Mouse (Mus musculus) liver, embryonic 15.5 days (tissue): ENCODE data around the gene Pheta1. TPM values are rescaled to one million over a fixed set of nuclear protein-coding genes. Genes with fewer than 3 reads are reported as not detected.

Experiments used
- ATAC-seq: fragments of 200-750 bp; cut with Nextera tagmentation; 2 replicates; pipeline ENCODE4 v1.8.0; 2017; ENCODE audit warnings: moderate number of reproducible peaks, mild to moderate bottlenecking, moderate library complexity; ENCODE audit not compliant: insufficient read depth
- H3K27ac ChIP-seq: fragments of 300-500 bp; sonication (generic); replicated peaks from 2 replicates; pipeline ENCODE4 v1.5.1; 2015; ENCODE audit warnings: mild to moderate bottlenecking, inconsistent platforms
- H3K27me3 ChIP-seq: fragments of 300-500 bp; sonication (generic); 2 replicates; pipeline ENCODE4 v1.6.1; 2015; ENCODE audit warnings: mild to moderate bottlenecking, inconsistent platforms
- H3K36me3 ChIP-seq: fragments of 300-500 bp; sonication (generic); replicated peaks from 2 replicates; pipeline ENCODE4 v1.6.1; 2015; ENCODE audit warnings: moderate library complexity, mild to moderate bottlenecking, inconsistent platforms
- H3K4me1 ChIP-seq: fragments of 300-500 bp; sonication (generic); replicated peaks from 2 replicates; pipeline ENCODE4 v1.6.1; 2015; ENCODE audit warnings: inconsistent platforms
- H3K4me2 ChIP-seq: fragments of 300-500 bp; sonication (generic); 2 replicates; pipeline ENCODE4 v1.6.1; 2015; ENCODE audit warnings: moderate library complexity, mild to moderate bottlenecking, inconsistent platforms
- H3K4me3 ChIP-seq: fragments of 300-500 bp; sonication (generic); replicated peaks from 2 replicates; pipeline ENCODE4 v1.5.1; 2015; ENCODE audit warnings: mild to moderate bottlenecking, inconsistent platforms
- H3K9ac ChIP-seq: fragments of 300-500 bp; sonication (generic); 2 replicates; pipeline ENCODE4 v1.6.1; 2015; ENCODE audit warnings: moderate library complexity, mild to moderate bottlenecking, inconsistent platforms
- H3K9me3 ChIP-seq: fragments of 300-500 bp; sonication (generic); replicated peaks from 2 replicates; pipeline ENCODE4 v1.6.1; 2016; ENCODE audit warnings: inconsistent platforms
- WGBS: fragments of 180-500 bp; shearing (Covaris S2); methylation state at CpG from one replicate; pipeline ENCODE4 v1.1.7; 2015; ENCODE audit warnings: mixed read lengths; ENCODE audit not compliant: insufficient replicate concordance; 5-methylcytosine and 5-hydroxymethylcytosine counted together
- polyA plus RNA-seq: library from polyadenylated mRNA; unstranded; fragments of >200 nt; fragmentation: Nextera tagmentation; extraction: Ambion mirVana; gene quantifications from 2 replicates; pipeline ENCODE4 v1.2.1, GENCODE M21; 2015

The Pheta1 gene
- polyA plus RNA-seq, 1 experiment from 2014 or later: 3.9 TPM

DNA sequence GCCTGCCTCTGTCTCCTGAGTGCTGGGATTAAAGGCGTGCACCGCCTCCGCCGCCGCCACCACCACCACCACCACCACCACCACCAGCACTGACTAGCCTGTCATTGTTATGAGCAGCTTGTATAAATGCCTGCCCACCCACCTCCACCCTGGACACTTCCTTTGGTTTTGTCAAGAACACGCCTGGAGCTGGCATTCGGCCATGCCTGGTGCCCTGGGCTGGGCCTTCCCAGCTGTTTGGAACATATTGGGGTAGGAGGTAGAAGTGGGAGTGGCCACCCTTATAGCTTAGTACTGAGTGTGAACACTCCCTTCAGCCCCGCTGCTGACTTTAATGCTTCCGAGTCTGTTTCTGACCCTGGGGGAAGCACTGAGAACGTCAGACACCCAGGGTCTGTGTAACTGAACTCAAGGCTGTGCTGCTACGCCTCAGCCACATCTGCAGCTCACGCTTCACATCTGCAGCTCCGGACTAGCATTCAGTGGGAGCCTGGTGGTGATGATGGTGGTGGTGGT, 22.8 kb downstream of the Pheta1 start:
- whole genome bisulfite sequencing: 76% methylated on average over 13 of the region's 13 CpGs
- Histone ChIP-seq H3K36me3 (no peaks in the 10 kb centered on the region), H3K27ac (no peak overlapping the region), H3K9ac (no peak overlapping the region), H3K4me3 (no peak overlapping the region), H3K4me1 (no peaks in the 10 kb centered on the region), H3K9me3 (no peaks in the 10 kb centered on the region), H3K4me2 (no peak overlapping the region), H3K27me3 (no peaks in the 10 kb centered on the region)
- no peak for ATAC-seq

DNA sequence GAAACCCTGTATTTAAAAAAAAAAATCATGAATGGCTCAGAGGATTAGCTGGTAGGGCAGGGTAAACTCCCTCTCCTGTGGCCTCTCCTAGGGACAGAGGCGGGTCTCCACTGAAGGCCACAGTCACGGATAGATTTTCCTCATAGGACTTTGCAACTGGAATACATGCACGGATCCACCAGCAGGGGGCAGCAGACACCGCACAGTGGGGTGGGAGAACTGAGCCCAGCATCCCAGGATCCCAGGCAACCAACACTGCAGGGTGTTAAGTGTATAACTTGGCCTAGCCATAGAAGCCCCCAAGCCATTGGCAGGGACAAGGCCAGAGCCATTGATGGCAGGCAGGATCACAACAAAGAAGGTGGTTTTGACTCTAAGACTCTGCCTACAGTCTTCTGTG, 23.4 kb downstream of the Pheta1 start:
- WGBS: 20% methylated on average over 4 of the region's 4 CpGs
- no peak overlapping the region for H3K4me3 ChIP-seq

DNA sequence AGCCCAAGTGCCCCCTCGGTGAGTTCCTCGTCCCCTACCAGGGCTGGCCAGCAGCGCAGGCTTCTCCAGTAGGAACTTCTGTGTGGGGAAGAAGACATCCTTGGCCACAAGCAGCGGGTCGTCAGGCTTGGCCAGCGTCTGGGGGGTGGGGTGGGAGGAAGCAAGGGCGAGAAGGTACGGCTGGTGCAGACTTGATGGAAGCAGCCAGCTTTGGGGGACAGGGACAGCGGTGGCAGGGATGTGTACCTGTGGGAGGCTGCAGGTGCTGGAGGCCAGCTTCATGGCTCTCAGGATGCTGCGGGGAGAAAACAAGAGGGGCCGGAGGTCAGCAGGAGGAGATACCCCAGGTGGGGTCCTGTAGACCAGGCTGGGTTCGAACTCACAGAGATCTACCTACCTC, 26.3 kb downstream of the Pheta1 start:
- Histone ChIP-seq H3K27ac (no peak overlapping the region), H3K4me2 (no peak overlapping the region), H3K4me3 (no peak overlapping the region), H3K27me3 (no peaks in the 10 kb centered on the region), H3K4me1 (no peaks in the 10 kb centered on the region), H3K9me3 (no peaks in the 10 kb centered on the region), H3K36me3 (no peaks in the 10 kb centered on the region), H3K9ac (no peak overlapping the region)
- 65% methylated on average over 12 of the region's 12 CpGs for WGBS
- no peak for ATAC-seq

More for the DNA sequence above, 23.4 kb downstream of the Pheta1 start:
- H3K4me1 ChIP-seq: no peaks in the 10 kb centered on the region
- no peak overlapping the region for H3K4me2 ChIP-seq
- no peak overlapping the region for H3K9ac ChIP-seq
- H3K9me3 ChIP-seq: no peaks in the 10 kb centered on the region
- H3K27ac ChIP-seq: no peak overlapping the region
- no peaks in the 10 kb centered on the region for H3K27me3 ChIP-seq
- no peaks in the 10 kb centered on the region for H3K36me3 ChIP-seq
- no peak for ATAC-seq

DNA sequence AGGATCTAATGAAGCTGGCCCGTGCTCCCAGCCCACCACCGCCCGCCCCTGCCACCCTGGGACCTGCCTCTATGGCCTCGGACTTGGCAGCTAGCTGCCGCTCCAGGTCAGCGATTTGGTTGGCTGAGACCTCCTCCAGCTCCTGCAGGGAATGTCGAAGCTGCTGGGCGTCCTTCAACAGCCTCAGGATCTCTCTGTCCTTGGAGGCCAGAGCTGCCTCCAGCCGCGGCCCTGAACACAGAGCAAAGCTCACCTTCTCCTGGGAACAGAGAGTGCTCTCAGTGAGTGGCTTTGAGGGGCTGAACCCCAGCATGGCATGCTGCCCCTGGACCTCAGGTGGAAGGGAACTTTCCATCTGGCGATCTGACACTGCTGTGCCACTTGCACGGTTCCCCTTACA, 28.1 kb downstream of the Pheta1 start:
- no peaks in the 10 kb centered on the region for H3K27me3 ChIP-seq
- no peak for ATAC-seq
- WGBS: 74% methylated on average over 12 of the region's 12 CpGs

DNA sequence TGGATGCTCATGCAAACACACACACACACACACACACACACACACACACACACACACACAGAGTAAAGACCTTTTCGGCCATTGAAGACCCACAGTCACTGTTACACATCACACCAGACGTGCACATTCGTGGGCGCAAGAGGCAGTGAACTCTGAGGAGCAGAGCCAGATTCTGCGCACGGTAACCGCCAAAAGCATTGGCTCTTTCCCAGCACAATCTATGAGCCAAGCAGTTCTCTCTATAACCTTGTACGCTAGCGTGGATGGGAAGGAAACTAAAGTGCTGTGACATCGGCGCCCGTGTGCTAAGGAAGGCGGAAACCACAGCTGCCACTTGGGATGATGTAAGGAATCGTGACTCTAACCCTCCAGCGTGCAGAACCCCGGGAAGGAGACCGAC, 29.9 kb downstream of the Pheta1 start:
- no peak overlapping the region for H3K9ac ChIP-seq
- H3K27me3 ChIP-seq: no peaks in the 10 kb centered on the region
- ATAC-seq: no peak
- H3K36me3 ChIP-seq: no peaks in the 10 kb centered on the region
- H3K4me1 ChIP-seq: 0 out of 2 replicates have a peak, but pooled peaks cover 2% of the 10 kb centered on the region
- no peak overlapping the region for H3K4me3 ChIP-seq
- no peak overlapping the region for H3K27ac ChIP-seq
- WGBS: 74% methylated on average over 17 of the region's 17 CpGs
- no peaks in the 10 kb centered on the region for H3K9me3 ChIP-seq
- no peak overlapping the region for H3K4me2 ChIP-seq

More for the DNA sequence above, 28.1 kb downstream of the Pheta1 start:
- Histone ChIP-seq H3K4me2 (no peak overlapping the region), H3K9ac (no peak overlapping the region), H3K27ac (no peak overlapping the region), H3K9me3 (no peaks in the 10 kb centered on the region), H3K4me3 (no peak overlapping the region), H3K4me1 (no peaks in the 10 kb centered on the region), H3K36me3 (no peaks in the 10 kb centered on the region)

GRCm38 (mm10) chr5:121879211-121879610, 30.4 kb downstream of the Pheta1 start:
- no peaks in the 10 kb centered on the region for H3K36me3 ChIP-seq
- ATAC-seq: no peak
- no peaks in the 10 kb centered on the region for H3K9me3 ChIP-seq
- no peak overlapping the region for H3K4me3 ChIP-seq
- H3K9ac ChIP-seq: no peak overlapping the region
- H3K4me2 ChIP-seq: no peak overlapping the region
- 0 out of 2 replicates have a peak, but pooled peaks cover 2% of the 10 kb centered on the region for H3K4me1 ChIP-seq
- H3K27me3 ChIP-seq: no peaks in the 10 kb centered on the region
- WGBS: 43% methylated on average over 6 of the region's 6 CpGs
- H3K27ac ChIP-seq: no peak overlapping the region

- Histone ChIP-seq H3K9me3 (0 out of 2 replicates have a peak, but pooled peaks cover 3% of the 10 kb centered on the region), H3K36me3 (no peaks in the 10 kb centered on the region), H3K9ac (no peak overlapping the region), H3K27me3 (no peaks in the 10 kb centered on the region), H3K4me1 (0 out of 2 replicates have a peak, but pooled peaks cover 2% of the 10 kb centered on the region), H3K4me2 (no peak overlapping the region), H3K27ac (no peak overlapping the region), H3K4me3 (no peak overlapping the region)
- WGBS: 63% methylated on average over 8 of the region's 8 CpGs
- no peak for ATAC-seq
Measured at GRCm38 (mm10) chr5:121883356-121883755, 34.6 kb downstream of the Pheta1 start.

DNA sequence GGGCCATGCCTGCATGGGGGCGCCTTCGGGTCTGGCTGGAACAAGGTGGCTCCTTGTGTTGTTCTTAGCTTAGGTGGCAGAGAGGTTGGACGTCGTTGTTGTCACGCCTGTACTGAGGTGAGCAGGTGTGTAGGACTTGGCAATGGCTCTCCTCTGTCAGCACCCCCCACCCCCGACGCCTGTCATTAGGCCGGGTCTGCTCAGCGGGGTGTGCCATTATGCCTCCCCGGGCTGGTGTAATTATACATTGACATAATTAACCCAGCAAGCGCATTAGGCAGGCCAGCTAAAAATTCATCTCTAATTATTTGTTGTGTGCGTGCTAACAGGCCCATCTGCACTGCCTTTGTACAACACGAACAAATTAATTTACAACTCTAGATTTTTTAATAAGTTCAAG, 40.6 kb downstream of the Pheta1 start:
- no peaks in the 10 kb centered on the region for H3K27me3 ChIP-seq
- H3K36me3 ChIP-seq: no peaks in the 10 kb centered on the region
- 0 out of 2 replicates have a peak, but pooled peaks cover 3% of the 10 kb centered on the region for H3K9me3 ChIP-seq
- ATAC-seq: no peak
- H3K27ac ChIP-seq: no peak overlapping the region
- no peaks in the 10 kb centered on the region for H3K4me1 ChIP-seq
- H3K9ac ChIP-seq: no peak overlapping the region
- H3K4me3 ChIP-seq: no peak overlapping the region
- 64% methylated on average over 13 of the region's 13 CpGs for WGBS
- no peak overlapping the region for H3K4me2 ChIP-seq

DNA sequence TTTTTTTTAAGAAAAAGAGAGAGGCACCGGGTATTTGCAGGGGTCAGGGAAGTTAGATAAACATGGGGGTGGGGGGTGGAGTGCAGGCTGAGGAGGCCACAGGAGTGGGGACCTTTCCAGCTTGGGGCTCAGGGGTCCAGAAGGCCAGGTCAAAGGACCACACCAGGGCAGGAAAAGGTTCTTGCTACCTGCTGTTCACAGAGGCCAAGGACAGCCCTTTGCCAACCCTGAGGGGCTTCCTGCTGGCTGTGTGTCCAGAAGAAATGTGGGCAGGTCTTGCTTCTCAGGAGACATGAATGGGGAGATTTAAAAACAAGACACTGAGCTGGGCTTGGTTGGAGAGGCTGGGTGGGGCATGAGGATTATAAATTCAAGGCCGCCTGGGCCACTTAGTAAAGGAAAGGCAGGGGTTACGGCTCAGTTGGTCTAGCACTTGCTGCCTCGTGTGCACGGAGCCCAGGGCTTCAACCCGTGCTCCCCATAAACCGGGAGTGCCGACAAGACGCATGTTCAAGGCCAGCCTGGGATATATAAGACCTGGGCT, 41.1 kb downstream of the Pheta1 start:
- H3K27ac ChIP-seq: no peak overlapping the region
- 61% methylated on average over 9 of the region's 9 CpGs for WGBS
- H3K36me3 ChIP-seq: no peaks in the 10 kb centered on the region
- H3K4me1 ChIP-seq: no peaks in the 10 kb centered on the region
- 0 out of 2 replicates have a peak, but pooled peaks cover 3% of the 10 kb centered on the region for H3K9me3 ChIP-seq
- H3K9ac ChIP-seq: no peak overlapping the region
- no peak overlapping the region for H3K4me3 ChIP-seq
- H3K27me3 ChIP-seq: no peaks in the 10 kb centered on the region
- H3K4me2 ChIP-seq: no peak overlapping the region
- no peak for ATAC-seq

DNA sequence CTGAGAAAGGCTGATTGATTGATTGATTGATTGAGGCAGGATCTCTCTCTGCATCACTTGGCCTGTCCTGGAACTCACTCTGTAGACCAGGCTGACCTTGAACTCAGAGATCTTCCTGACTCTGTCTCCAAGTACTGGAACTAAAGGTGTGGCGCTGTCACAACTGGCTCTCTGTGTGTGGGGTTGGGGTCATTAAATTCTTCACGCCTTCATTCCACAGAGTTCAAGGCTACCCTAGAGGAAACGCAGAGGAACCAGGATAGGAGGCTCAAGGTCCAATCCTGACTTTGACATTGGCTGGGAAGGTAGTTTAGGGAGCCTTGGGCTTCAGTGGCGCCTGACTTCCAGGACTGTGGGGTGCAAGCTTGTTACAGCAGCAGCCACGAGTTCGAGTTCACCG, 42.1 kb downstream of the Pheta1 start:
- Histone ChIP-seq H3K9ac (no peak overlapping the region), H3K9me3 (0 out of 2 replicates have a peak, but pooled peaks cover 3% of the 10 kb centered on the region), H3K27me3 (no peaks in the 10 kb centered on the region), H3K4me3 (no peak overlapping the region), H3K4me1 (no peaks in the 10 kb centered on the region), H3K4me2 (no peak overlapping the region), H3K36me3 (no peaks in the 10 kb centered on the region), H3K27ac (no peak overlapping the region)
- ATAC-seq: no peak
- 70% methylated on average over 7 of the region's 7 CpGs for WGBS

DNA sequence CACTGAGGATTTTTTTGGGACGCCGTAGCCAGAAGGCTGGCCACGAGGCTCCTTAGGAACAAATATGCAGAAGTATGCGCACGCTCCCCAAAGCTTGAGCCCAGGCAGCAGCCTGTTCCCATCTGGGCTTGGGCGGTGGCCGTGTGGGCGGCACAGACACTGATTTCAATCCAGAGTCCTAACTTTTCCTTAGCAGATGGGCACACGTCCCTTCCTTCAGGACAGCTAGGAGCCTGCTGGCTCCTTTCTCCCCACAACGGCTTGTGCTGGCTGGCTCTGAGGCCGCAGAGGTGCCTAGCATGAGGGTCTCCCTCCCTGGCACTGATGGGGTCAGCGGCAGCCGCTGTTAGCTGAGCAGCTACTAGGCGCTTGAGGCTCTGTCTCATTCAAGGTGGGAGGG, 43.5 kb downstream of the Pheta1 start:
- Histone ChIP-seq H3K36me3 (no peaks in the 10 kb centered on the region), H3K27ac (no peak overlapping the region), H3K9ac (no peak overlapping the region), H3K27me3 (no peaks in the 10 kb centered on the region), H3K4me3 (no peak overlapping the region), H3K4me2 (no peak overlapping the region), H3K4me1 (no peaks in the 10 kb centered on the region), H3K9me3 (0 out of 2 replicates have a peak, but pooled peaks cover 3% of the 10 kb centered on the region)
- no peak for ATAC-seq
- 74% methylated on average over 14 of the region's 14 CpGs for WGBS

GRCm38 (mm10) chr5:121893581-121893980, 44.8 kb downstream of the Pheta1 start:
- no peak overlapping the region for H3K4me2 ChIP-seq
- H3K9me3 ChIP-seq: no peaks in the 10 kb centered on the region
- no peak overlapping the region for H3K9ac ChIP-seq
- ATAC-seq: no peak
- no peaks in the 10 kb centered on the region for H3K36me3 ChIP-seq
- no peak overlapping the region for H3K4me3 ChIP-seq
- 16% methylated on average over 3 of the region's 3 CpGs for WGBS
- no peaks in the 10 kb centered on the region for H3K27me3 ChIP-seq
- no peak overlapping the region for H3K27ac ChIP-seq
- H3K4me1 ChIP-seq: no peaks in the 10 kb centered on the region
